Mouse (Mus musculus): Measurements from ENCODE around the gene Ankrd65. TPM values are rescaled to one million over a fixed set of nuclear protein-coding genes. Genes with fewer than 3 reads are reported as not detected.
"Not testable (repeated sequence)": the region's sequence is repeated elsewhere in the genome, so short reads cannot be mapped to it uniquely, and the experiment has no call there.

Ankrd65 gene
- polyA plus RNA-seq, 1 experiment from 2014 or later = not detected

- Histone ChIP-seq H3K9me3 (ENCODE audit: control insufficient read depth, low read length) (no peaks in the 10 kb centered on the region), H3K4me1 (ENCODE audit: control insufficient read depth, insufficient read depth, low read length) (peaks cover 7% of the 10 kb centered on the region; the same call in 1 of the 2 replicates), H3K36me3 (ENCODE audit: control insufficient read depth, insufficient read depth, low read length) (no peaks in the 10 kb centered on the region), H3K9ac (replicated peaks; ENCODE audit: low read depth, low read length) (no peak overlapping the region), H3K4me3 (ENCODE audit: low read depth, low read length) (no peak overlapping the region), H3K27ac (ENCODE audit: low read depth, low read length) (no peak overlapping the region), H3K27me3 (ENCODE audit: control insufficient read depth, insufficient read depth, low read length) (no peaks in the 10 kb centered on the region), H3K4me2 (ENCODE audit: low read depth, low read length) (no peak overlapping the region)
- WGBS = 23% methylated on average over 6 of the region's 6 CpGs
- ATAC-seq (ENCODE audit: low read depth) = no peak
These were observed 9.3 kb upstream of the Ankrd65 start for GRCm38 (mm10) chr4:155780895-155781294.

DNA sequence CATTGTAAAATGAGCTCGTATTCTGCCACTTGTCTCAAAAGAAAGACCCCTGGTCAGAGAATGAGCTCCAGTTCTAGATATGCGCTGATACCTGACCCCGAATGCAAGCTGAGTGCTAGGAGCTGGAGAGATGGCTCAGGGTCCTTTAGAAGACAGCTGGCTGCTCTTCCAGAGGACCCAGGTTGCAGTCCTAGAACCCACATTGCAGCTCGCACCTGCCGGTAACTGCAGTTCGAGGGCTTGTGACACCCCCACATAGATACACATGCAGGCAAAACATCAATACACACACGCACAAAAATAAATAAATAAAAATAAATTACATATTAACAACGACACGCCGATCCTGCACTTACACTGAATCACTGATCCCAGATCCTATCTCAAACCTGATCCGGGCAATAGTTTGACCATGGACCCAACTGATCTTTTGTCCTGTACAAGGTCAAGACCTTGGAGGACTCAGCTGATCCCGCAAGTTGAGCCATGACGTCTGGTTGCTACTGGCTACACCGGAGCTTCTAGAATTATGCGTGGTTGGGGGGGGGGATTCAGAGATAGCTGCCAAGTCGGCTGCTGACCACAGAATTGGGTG is 6.7 kb upstream of the Ankrd65 start:
- 38% methylated on average over 16 of the region's 16 CpGs for WGBS

GRCm38 (mm10) chr4:155784081-155784701 is 6.0 kb upstream of the Ankrd65 start:
- peak; percentile 89 for ATAC-seq (ENCODE audit: low read depth)
- H3K9ac ChIP-seq (replicated peaks; ENCODE audit: low read depth, low read length) = peak overlapping the region; percentile 85
- no peaks in the 10 kb centered on the region for H3K27me3 ChIP-seq (ENCODE audit: control insufficient read depth, insufficient read depth, low read length)
- H3K4me1 ChIP-seq (ENCODE audit: control insufficient read depth, insufficient read depth, low read length) = peaks cover 7% of the 10 kb centered on the region; the same call in 1 of the 2 replicates
- no peaks in the 10 kb centered on the region for H3K36me3 ChIP-seq (ENCODE audit: control insufficient read depth, insufficient read depth, low read length)
- peak overlapping the region; percentile 61 for H3K4me3 ChIP-seq (ENCODE audit: low read depth, low read length)
- peak overlapping the region; percentile 88 for H3K27ac ChIP-seq (ENCODE audit: low read depth, low read length)
- peak overlapping the region; percentile 63 for H3K4me2 ChIP-seq (ENCODE audit: low read depth, low read length)
- WGBS = under 1% methylated on average over 46 of the region's 52 CpGs
- H3K9me3 ChIP-seq (ENCODE audit: control insufficient read depth, low read length) = no peaks in the 10 kb centered on the region

More for the DNA sequence above, 6.7 kb upstream of the Ankrd65 start:
- H3K27me3 ChIP-seq (ENCODE audit: control insufficient read depth, insufficient read depth, low read length) = no peaks in the 10 kb centered on the region
- no peak; the same call in 1 of the 2 replicates for ATAC-seq (ENCODE audit: low read depth)
- peak overlapping the region; percentile 63 for H3K4me2 ChIP-seq (ENCODE audit: low read depth, low read length)
- peaks cover 7% of the 10 kb centered on the region; the same call in 1 of the 2 replicates for H3K4me1 ChIP-seq (ENCODE audit: control insufficient read depth, insufficient read depth, low read length)
- H3K9ac ChIP-seq (replicated peaks; ENCODE audit: low read depth, low read length) = peak overlapping the region; percentile 85
- no peaks in the 10 kb centered on the region for H3K36me3 ChIP-seq (ENCODE audit: control insufficient read depth, insufficient read depth, low read length)
- H3K9me3 ChIP-seq (ENCODE audit: control insufficient read depth, low read length) = no peaks in the 10 kb centered on the region
- peak overlapping the region; percentile 88 for H3K27ac ChIP-seq (ENCODE audit: low read depth, low read length)
- peak overlapping the region; percentile 61 for H3K4me3 ChIP-seq (ENCODE audit: low read depth, low read length)

DNA sequence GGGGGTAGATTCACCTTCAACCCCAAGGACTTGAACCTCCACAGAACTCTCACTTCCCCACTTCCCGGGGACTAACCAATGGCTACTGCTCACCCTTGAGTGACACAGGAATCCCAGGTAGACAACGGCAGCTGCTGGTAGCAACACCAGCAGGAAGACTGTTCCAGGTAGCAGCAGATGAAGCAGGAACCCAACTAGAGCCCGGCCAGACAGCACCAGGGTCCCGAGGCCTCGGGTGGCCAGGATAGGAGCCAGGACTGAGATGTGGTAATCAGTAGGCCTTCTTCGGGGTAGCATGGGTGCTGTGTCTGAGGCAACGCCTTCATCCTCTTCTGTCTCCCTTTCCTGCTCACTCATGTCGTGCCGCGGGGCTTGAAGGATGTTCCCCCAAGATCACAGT is 5.0 kb upstream of the Ankrd65 start:
- Histone ChIP-seq H3K4me1 (ENCODE audit: control insufficient read depth, insufficient read depth, low read length) (peaks cover 7% of the 10 kb centered on the region; the same call in 1 of the 2 replicates), H3K27ac (ENCODE audit: low read depth, low read length) (no peak overlapping the region), H3K4me3 (ENCODE audit: low read depth, low read length) (no peak overlapping the region), H3K27me3 (ENCODE audit: control insufficient read depth, insufficient read depth, low read length) (no peaks in the 10 kb centered on the region), H3K9ac (replicated peaks; ENCODE audit: low read depth, low read length) (no peak overlapping the region), H3K36me3 (ENCODE audit: control insufficient read depth, insufficient read depth, low read length) (no peaks in the 10 kb centered on the region), H3K9me3 (ENCODE audit: control insufficient read depth, low read length) (no peaks in the 10 kb centered on the region), H3K4me2 (ENCODE audit: low read depth, low read length) (no peak overlapping the region)
- WGBS = 86% methylated on average over 10 of the region's 10 CpGs
- no peak for ATAC-seq (ENCODE audit: low read depth)

GRCm38 (mm10) chr4:155785819-155786218 is 4.4 kb upstream of the Ankrd65 start, which contains the start of gene Tmem88b:
Gene Tmem88b (minus strand): TSS chr4:155785874.
- H3K27me3 ChIP-seq (ENCODE audit: control insufficient read depth, insufficient read depth, low read length) = no peaks in the 10 kb centered on the region

GRCm38 (mm10) chr4:155788300-155788699 is 1.9 kb upstream of the Ankrd65 start:
- H3K4me2 ChIP-seq (ENCODE audit: low read depth, low read length) = no peak overlapping the region
- no peak overlapping the region for H3K4me3 ChIP-seq (ENCODE audit: low read depth, low read length)
- H3K9ac ChIP-seq (replicated peaks; ENCODE audit: low read depth, low read length) = no peak overlapping the region
- no peak for ATAC-seq (ENCODE audit: low read depth)
- WGBS = 82% methylated on average over 3 of the region's 3 CpGs
- no peaks in the 10 kb centered on the region for H3K27me3 ChIP-seq (ENCODE audit: control insufficient read depth, insufficient read depth, low read length)
- H3K27ac ChIP-seq (ENCODE audit: low read depth, low read length) = no peak overlapping the region
- no peaks in the 10 kb centered on the region for H3K9me3 ChIP-seq (ENCODE audit: control insufficient read depth, low read length)
- peaks cover 5% of the 10 kb centered on the region; the same call in 1 of the 2 replicates for H3K4me1 ChIP-seq (ENCODE audit: control insufficient read depth, insufficient read depth, low read length)
- no peaks in the 10 kb centered on the region for H3K36me3 ChIP-seq (ENCODE audit: control insufficient read depth, insufficient read depth, low read length)

More at GRCm38 (mm10) chr4:155785819-155786218, 4.4 kb upstream of the Ankrd65 start, which contains the start of gene Tmem88b:
- Histone ChIP-seq H3K9me3 (ENCODE audit: control insufficient read depth, low read length) (no peaks in the 10 kb centered on the region), H3K36me3 (ENCODE audit: control insufficient read depth, insufficient read depth, low read length) (no peaks in the 10 kb centered on the region), H3K9ac (replicated peaks; ENCODE audit: low read depth, low read length) (peak within 1 kb of the TSS; percentile 85), H3K4me1 (ENCODE audit: control insufficient read depth, insufficient read depth, low read length) (peaks cover 7% of the 10 kb centered on the region; the same call in 1 of the 2 replicates), H3K4me2 (ENCODE audit: low read depth, low read length) (peak within 1 kb of the TSS; percentile 63), H3K27ac (ENCODE audit: low read depth, low read length) (peak within 1 kb of the TSS; percentile 88; the same call in 1 of the 2 replicates), H3K4me3 (ENCODE audit: low read depth, low read length) (peak within 1 kb of the TSS; percentile 61)
- 68% methylated on average over 5 of the region's 5 CpGs for WGBS
- ATAC-seq (ENCODE audit: low read depth) = no peak

DNA sequence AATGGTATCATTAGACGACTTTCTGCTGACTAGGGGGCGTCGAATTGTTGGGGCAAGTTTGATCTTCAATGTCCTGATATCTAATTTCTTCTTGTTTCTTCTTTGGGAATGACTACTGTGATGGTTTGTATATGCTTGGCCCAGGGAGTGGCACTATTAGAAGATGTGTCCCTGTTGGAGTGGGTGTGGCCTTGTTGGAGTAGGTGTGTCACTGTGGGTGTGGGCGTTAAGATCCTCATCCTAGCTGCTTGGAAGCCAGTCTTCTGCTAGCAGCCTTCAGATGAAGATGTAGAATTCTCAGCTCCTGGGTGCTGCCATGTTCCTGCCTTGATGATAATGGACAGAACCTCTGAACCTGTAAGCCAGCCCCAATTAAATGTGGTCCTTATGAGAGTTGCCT is 1.4 kb upstream of the Ankrd65 start:
- not testable (repeated sequence) for H3K27ac ChIP-seq (ENCODE audit: low read depth, low read length); H3K9me3 ChIP-seq (ENCODE audit: control insufficient read depth, low read length); ATAC-seq (ENCODE audit: low read depth)

GRCm38 (mm10) chr4:155790650-155791161 is 467 bp downstream of the Ankrd65 start:
- no peak overlapping the region for H3K4me3 ChIP-seq (ENCODE audit: low read depth, low read length)
- no peaks in the 10 kb centered on the region for H3K36me3 ChIP-seq (ENCODE audit: control insufficient read depth, insufficient read depth, low read length)
- no peak for ATAC-seq (ENCODE audit: low read depth)
- H3K27me3 ChIP-seq (ENCODE audit: control insufficient read depth, insufficient read depth, low read length) = no peaks in the 10 kb centered on the region
- 79% methylated on average over 3 of the region's 3 CpGs for WGBS
- no peaks in the 10 kb centered on the region for H3K9me3 ChIP-seq (ENCODE audit: control insufficient read depth, low read length)
- no peak overlapping the region for H3K4me2 ChIP-seq (ENCODE audit: low read depth, low read length)
- no peak overlapping the region for H3K9ac ChIP-seq (replicated peaks; ENCODE audit: low read depth, low read length)
- no peak overlapping the region for H3K27ac ChIP-seq (ENCODE audit: low read depth, low read length)
- H3K4me1 ChIP-seq (ENCODE audit: control insufficient read depth, insufficient read depth, low read length) = no peaks in the 10 kb centered on the region

More for the DNA sequence above, 1.4 kb upstream of the Ankrd65 start:
- not testable (repeated sequence) for H3K4me3 ChIP-seq (ENCODE audit: low read depth, low read length); H3K4me2 ChIP-seq (ENCODE audit: low read depth, low read length); H3K36me3 ChIP-seq (ENCODE audit: control insufficient read depth, insufficient read depth, low read length); H3K9ac ChIP-seq (replicated peaks; ENCODE audit: low read depth, low read length); H3K4me1 ChIP-seq (ENCODE audit: control insufficient read depth, insufficient read depth, low read length); H3K27me3 ChIP-seq (ENCODE audit: control insufficient read depth, insufficient read depth, low read length)
- WGBS = 84% methylated on average over 4 of the region's 4 CpGs

All from neural tube, embryonic 14.5 days (tissue).